Mouse (Mus musculus): ENCODE measurements around the gene Smap2.

- TF ChIP-seq CTCF (IDR thresholded peaks at IDR 0.05; ENCODE audit: low read depth) (no peak), EP300 (IDR thresholded peaks at IDR 0.05; ENCODE audit: low read depth) (no peak)
Measured at GRCm38 (mm10) chr4:121052454-121053323, 35.6 kb upstream of the Smap2 start.
